Mouse (Mus musculus): ENCODE data around the gene Cxcl14. TPM values are rescaled to one million over a fixed set of nuclear protein-coding genes. Genes with fewer than 3 reads are reported as not detected.

The Cxcl14 gene
- polyA plus RNA-seq, 1 experiment, result 1.5 TPM

DNA sequence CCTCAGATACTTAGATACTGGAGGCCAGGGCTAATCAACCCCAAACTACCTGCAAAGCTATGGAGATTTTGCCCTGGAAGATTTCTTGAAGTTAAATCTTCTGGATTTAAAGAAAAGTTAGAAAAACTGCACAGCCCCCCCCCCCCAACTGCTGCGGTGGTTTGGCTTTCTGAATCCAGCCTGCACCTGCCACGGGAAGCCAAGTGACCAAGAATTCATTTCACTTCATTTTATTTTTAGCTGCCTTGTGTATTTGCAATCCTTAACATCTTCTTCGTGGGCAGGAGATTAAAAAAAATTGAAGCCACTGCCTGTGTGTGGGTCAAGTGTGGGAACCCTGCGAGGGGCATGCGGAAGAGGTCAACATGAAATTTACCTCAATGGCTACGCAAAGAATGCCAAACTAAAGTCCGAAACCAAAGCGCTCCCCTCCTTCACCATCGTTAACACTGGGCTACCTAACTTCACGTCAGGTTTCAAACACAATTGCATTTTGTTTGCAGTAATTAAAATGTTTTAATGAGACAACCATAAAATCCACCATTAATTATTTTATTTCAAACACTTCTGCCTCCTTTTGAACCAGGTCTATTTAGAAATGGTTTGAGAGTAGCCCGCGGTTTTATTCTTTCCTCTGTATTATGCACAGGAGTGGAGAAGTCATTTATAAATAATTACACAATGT, 38.7 kb downstream of the Cxcl14 start:
- Histone ChIP-seq H3K4me3 (ENCODE audit: insufficient read depth, low read length) (no peak overlapping the region), H3K4me1 (ENCODE audit: control insufficient read depth, insufficient read depth, low read length) (no peaks in the 10 kb centered on the region), H3K27ac (ENCODE audit: insufficient read depth, low read depth, low read length) (no peak overlapping the region)
- TF ChIP-seq CTCF (IDR thresholded peaks at IDR 0.05; ENCODE audit: low read depth, low read length), result no peak
- no peak for TF ChIP-seq POLR2A (IDR thresholded peaks at IDR 0.05; ENCODE audit: borderline replicate concordance, low read depth, low read length)

DNA sequence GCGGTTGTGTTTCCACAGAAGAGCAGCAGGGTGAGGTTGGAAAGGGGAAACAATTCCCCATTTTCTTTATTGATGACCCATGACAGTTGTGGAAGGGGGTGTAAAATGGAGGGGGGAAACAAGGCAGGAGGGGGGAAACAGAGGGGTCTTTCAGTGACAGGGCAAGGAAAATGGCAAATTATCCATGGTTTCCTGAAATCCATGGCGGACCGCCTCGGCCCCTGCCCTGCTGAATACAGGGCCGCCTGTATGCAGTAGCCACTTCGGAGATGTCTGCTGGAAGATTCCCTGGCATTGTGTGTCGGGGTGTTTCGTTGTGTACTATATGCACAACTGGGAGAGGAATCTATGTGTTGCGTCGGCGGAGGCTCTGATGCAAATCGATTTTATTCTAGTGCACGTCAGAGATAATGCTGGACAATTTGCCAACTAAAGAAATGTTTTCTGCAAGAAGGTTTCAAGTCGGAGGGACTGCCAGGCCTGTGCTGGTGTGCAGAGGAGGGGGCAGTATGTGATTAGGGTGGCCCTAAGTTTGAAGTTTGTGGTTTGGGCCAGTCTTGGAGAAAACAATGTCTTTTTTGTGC, 39.5 kb downstream of the Cxcl14 start:
- no peak for TF ChIP-seq CTCF (IDR thresholded peaks at IDR 0.05; ENCODE audit: low read depth, low read length)
- no peak for TF ChIP-seq POLR2A (IDR thresholded peaks at IDR 0.05; ENCODE audit: borderline replicate concordance, low read depth, low read length)
- Histone ChIP-seq H3K4me1 (ENCODE audit: control insufficient read depth, insufficient read depth, low read length) (no peaks in the 10 kb centered on the region), H3K4me3 (ENCODE audit: insufficient read depth, low read length) (no peak overlapping the region), H3K27ac (ENCODE audit: insufficient read depth, low read depth, low read length) (no peak overlapping the region)

DNA sequence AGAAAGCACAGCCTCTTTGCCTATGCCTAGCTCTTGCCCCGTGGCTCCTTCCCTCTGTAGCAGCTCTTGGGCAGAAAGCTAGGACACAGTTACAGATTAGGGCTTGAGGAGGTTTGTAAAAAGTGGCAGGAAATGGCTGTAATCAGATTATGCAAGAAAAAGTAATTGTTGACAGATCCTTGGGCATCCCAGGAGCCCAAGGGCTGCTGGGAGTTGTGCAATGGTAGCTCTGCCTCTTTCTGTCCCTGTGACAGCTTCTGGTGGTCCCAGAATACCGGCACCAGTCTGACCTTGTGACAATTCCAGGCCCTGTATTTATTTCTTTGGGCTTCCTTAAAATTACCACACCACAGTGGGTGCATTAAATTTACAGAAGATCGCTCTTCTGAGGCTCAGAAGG, 43.0 kb downstream of the Cxcl14 start:
- no peak for TF ChIP-seq POLR2A (IDR thresholded peaks at IDR 0.05; ENCODE audit: borderline replicate concordance, low read depth, low read length)
- no peak for TF ChIP-seq CTCF (IDR thresholded peaks at IDR 0.05; ENCODE audit: low read depth, low read length)
- no peaks in the 10 kb centered on the region for H3K4me1 ChIP-seq (ENCODE audit: control insufficient read depth, insufficient read depth, low read length)
- no peak overlapping the region for H3K27ac ChIP-seq (ENCODE audit: insufficient read depth, low read depth, low read length)
- H3K4me3 ChIP-seq (ENCODE audit: insufficient read depth, low read length), result no peak overlapping the region

DNA sequence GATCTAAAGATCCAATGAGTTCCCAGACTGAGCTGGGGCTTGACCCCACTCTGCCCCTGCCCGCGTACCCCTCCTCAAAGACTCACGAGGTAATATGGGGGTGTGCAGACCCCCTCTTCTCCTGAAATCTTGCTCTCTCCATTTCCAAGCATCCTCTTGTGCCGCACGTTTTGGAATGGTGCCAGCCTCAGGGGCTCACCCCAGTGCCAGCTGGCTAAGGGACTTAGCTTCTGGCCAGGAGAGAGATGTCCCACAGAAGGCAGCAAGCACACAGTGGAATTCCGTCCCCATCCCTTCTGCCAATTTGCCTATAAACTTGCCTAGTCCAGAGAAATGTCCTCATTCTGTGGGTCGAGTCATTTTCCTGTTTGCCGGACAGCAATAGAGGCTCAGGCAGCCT, 43.6 kb downstream of the Cxcl14 start:
- no peak for TF ChIP-seq POLR2A (IDR thresholded peaks at IDR 0.05; ENCODE audit: borderline replicate concordance, low read depth, low read length)
- no peak overlapping the region for H3K27ac ChIP-seq (ENCODE audit: insufficient read depth, low read depth, low read length)
- no peaks in the 10 kb centered on the region for H3K4me1 ChIP-seq (ENCODE audit: control insufficient read depth, insufficient read depth, low read length)
- H3K4me3 ChIP-seq (ENCODE audit: insufficient read depth, low read length), result no peak overlapping the region

DNA sequence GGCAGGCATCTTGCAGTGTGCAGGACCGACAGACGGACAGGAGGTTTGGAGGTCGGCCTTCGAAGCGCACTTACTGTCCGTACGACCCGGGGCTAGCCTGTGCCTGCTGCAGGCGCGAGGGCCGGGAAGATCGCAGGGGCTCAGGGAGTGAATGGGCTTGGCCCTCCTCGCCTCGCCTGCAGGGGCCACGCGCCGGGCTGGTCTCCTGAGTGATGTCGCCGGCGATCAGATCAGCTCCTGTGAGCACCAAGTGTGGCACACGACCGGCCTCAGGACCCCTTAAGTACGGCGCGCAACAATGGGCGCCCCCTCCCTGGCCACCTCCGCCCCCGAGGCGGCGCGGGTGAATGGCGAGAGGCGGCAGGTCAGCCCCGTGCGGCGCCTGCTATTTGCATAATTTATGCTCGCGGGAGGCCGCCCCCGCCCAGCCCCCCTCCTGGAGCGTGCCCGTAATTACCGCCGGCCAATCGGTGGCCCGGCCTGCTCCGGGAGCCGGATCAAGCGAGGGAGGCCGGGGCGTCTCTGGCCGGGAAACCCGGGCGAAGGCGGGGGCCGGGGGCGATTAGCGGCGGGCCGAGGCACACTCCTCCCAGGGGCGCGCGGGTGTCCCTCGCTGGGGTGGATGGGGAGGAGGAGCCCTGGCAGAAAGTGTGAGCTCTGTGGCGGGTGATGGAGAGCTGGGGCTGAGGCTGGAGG, 44.3 kb downstream of the Cxcl14 start, which contains the start of gene Neurog1:
TSS of gene Neurog1 (minus strand) at position 240 of the 696 bp plus-strand sequence.
- Histone ChIP-seq H3K4me1 (ENCODE audit: control insufficient read depth, insufficient read depth, low read length) (no peaks in the 10 kb centered on the region), H3K27ac (ENCODE audit: insufficient read depth, low read depth, low read length) (no peak within 1 kb of the TSS), H3K4me3 (ENCODE audit: insufficient read depth, low read length) (no peak within 1 kb of the TSS)
- TF ChIP-seq CTCF (IDR thresholded peaks at IDR 0.05; ENCODE audit: low read depth, low read length) (no peak), POLR2A (IDR thresholded peaks at IDR 0.05; ENCODE audit: borderline replicate concordance, low read depth, low read length) (no peak)

DNA sequence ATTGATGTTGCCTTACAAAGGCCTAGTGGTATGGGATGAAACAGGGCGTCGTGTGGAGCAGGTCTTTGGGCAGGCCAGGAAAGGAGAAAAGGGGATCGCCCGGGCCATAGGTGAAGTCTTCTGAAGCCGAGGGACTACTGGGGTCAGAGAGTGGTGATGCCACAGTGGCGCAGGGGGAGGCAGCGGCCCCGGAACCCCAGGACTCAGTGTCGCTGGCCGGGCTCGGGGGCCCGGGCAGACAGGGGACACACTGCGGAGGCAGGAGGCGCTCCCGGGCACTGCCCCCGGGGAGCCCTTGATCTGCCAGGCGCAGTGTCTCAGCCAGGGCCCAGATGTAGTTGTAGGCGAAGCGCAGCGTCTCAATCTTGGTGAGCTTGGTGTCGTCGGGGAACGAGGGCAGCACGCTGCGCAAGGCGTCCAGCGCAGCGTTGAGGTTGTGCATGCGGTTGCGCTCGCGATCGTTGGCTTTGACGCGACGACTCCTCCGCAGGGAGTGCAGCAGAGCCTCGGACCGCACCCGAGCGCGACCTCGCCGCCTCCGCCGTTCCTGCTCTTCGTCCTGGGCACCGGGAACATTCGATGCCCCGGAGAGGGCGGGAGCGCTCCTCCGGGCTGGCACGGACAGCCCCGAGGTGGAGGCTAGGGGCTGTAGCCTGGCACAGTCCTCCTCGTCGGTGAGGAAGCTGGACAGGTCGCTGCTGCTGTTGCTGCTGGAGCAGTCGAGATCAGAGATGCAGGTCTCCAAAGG, 45.0 kb downstream of the Cxcl14 start:
- H3K4me1 ChIP-seq (ENCODE audit: control insufficient read depth, insufficient read depth, low read length), result no peaks in the 10 kb centered on the region
- no peak overlapping the region for H3K27ac ChIP-seq (ENCODE audit: insufficient read depth, low read depth, low read length)
- TF ChIP-seq CTCF (IDR thresholded peaks at IDR 0.05; ENCODE audit: low read depth, low read length) (no peak), POLR2A (IDR thresholded peaks at IDR 0.05; ENCODE audit: borderline replicate concordance, low read depth, low read length) (no peak)
- H3K4me3 ChIP-seq (ENCODE audit: insufficient read depth, low read length), result no peak overlapping the region

DNA sequence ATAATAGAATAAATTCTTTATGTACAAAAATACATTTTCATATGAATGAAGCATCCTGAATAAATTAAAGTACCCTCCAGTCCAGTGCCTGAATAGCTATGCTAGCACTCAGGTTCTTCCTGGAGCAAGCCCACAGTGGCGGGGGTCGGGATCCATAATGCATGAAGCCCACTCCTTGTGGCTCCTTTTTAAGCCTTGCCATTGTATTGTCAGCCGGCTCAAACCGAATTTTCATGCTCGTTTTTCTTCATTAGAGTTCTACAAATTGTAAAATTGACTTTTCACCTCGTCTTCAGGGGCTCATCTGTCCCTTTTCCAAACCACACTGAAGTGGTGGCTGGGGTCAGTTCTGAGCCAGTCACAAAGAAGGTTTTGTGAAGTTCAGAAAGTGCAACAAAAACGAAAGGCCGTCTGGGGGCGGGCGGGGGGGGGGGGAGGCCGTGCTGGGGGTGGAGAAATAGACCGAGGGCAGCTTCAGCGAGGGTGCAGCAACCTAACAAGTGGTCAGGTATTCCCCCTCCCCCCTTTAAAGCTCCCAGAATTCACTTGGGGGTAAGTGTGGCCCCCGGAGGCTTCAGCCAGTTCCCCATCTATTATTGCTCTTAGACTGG, 45.7 kb downstream of the Cxcl14 start:
- H3K27ac ChIP-seq (ENCODE audit: insufficient read depth, low read depth, low read length), result no peak overlapping the region
- H3K4me1 ChIP-seq (ENCODE audit: control insufficient read depth, insufficient read depth, low read length), result no peaks in the 10 kb centered on the region
- TF ChIP-seq CTCF (IDR thresholded peaks at IDR 0.05; ENCODE audit: low read depth, low read length) (no peak), POLR2A (IDR thresholded peaks at IDR 0.05; ENCODE audit: borderline replicate concordance, low read depth, low read length) (no peak)
- no peak overlapping the region for H3K4me3 ChIP-seq (ENCODE audit: insufficient read depth, low read length)

DNA sequence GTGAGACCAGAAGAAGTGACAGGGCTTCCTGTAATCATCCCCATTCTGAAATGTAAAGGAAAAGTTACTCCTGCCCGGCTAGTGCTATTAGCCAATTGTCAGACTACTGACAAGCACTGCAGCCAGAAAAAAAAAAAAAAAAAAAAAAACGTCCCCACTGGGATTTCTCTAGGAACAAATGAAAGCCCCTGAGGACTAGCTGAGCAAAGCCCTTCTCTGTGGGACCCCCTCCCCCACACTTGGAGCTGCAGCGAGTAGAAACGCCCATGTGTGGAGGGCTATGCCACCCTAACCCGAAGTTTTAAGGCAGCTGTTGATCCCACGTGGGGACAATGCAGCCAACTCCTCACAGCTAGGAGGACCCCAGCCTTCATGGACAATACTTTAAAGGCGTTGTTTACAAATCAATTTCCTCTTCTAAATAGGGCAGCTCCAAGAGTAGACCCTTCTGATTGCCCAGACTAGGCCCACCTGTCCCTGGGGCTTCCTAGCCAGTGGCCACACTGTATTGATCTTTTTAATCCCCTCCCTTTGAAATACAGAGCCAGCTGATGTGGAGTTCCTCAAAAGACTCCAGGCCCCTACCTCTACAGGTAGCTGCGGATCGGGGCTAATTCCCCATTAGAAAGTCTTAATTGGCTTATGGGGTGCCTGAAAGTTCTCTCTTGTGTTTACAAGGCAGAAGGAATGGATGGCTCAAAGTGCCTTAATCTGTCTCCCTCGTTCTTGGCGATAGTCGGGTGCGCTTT, 46.6 kb downstream of the Cxcl14 start:
- H3K4me1 ChIP-seq (ENCODE audit: control insufficient read depth, insufficient read depth, low read length), result no peaks in the 10 kb centered on the region
- TF ChIP-seq POLR2A (IDR thresholded peaks at IDR 0.05; ENCODE audit: borderline replicate concordance, low read depth, low read length) (no peak), CTCF (IDR thresholded peaks at IDR 0.05; ENCODE audit: low read depth, low read length) (no peak)
- no peak overlapping the region for H3K27ac ChIP-seq (ENCODE audit: insufficient read depth, low read depth, low read length)
- H3K4me3 ChIP-seq (ENCODE audit: insufficient read depth, low read length), result no peak overlapping the region

DNA sequence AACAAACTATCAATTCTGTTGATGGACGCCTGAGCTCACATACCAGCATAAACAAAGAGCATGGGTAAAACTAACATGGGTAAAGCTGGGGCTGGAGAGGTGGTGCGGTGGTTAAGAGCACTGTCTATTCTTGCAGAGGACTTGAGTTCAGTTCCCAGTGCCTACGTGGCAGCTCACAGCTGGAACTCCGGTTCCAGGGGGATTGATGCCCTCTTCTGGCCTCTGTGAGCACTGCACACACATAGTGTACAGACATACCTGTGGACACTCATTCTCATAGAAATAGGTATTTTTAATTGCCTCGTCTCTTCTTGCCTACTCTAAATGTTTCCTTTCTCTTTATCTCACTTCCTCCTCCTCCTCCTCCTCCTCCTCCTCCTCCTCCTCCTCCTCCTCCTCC, 53.2 kb downstream of the Cxcl14 start:
- TF ChIP-seq CTCF (IDR thresholded peaks at IDR 0.05; ENCODE audit: low read depth, low read length), result no peak
- TF ChIP-seq POLR2A (IDR thresholded peaks at IDR 0.05; ENCODE audit: borderline replicate concordance, low read depth, low read length), result no peak
- Histone ChIP-seq H3K4me3 (ENCODE audit: insufficient read depth, low read length) (no peak overlapping the region), H3K4me1 (ENCODE audit: control insufficient read depth, insufficient read depth, low read length) (no peaks in the 10 kb centered on the region), H3K27ac (ENCODE audit: insufficient read depth, low read depth, low read length) (no peak overlapping the region)
